Mouse (Mus musculus) liver, postnatal 0 days (tissue): Measurements from ENCODE around the gene Gm9887. TPM values are rescaled to one million over a fixed set of nuclear protein-coding genes. Genes with fewer than 3 reads are reported as not detected.

Source experiments
- ATAC-seq: fragments of 200-750 bp; cut with Nextera tagmentation; 2 replicates; pipeline ENCODE4 v1.8.0; 2017; ENCODE audit warnings: mild to moderate bottlenecking, moderate library complexity
- DNase-seq: peaks from one replicate; pipeline ENCODE4 v3.0.0-alpha.2; 2016
- H3K27ac ChIP-seq: fragments of 300-500 bp; sonication (generic); 2 replicates; pipeline ENCODE4 v1.5.1; 2014; ENCODE audit warnings: antibody characterized with exemption, moderate library complexity, mild to moderate bottlenecking, low read depth
- H3K27me3 ChIP-seq: fragments of 300-500 bp; sonication (generic); 2 replicates; pipeline ENCODE4 v1.6.1; 2014; ENCODE audit warnings: low read length, control low read depth, mixed read lengths; ENCODE audit not compliant: insufficient read depth
- H3K36me3 ChIP-seq: fragments of 300-500 bp; sonication (generic); replicated peaks from 2 replicates; pipeline ENCODE4 v1.6.1; 2014; ENCODE audit warnings: mild to moderate bottlenecking, control low read depth, low read length, moderate library complexity, mixed read lengths; ENCODE audit not compliant: insufficient read depth
- H3K4me1 ChIP-seq: fragments of 300-500 bp; sonication (generic); 2 replicates; pipeline ENCODE4 v1.6.1; 2014; ENCODE audit warnings: antibody characterized with exemption, mild to moderate bottlenecking, control low read depth; ENCODE audit not compliant: insufficient read depth
- H3K4me2 ChIP-seq: fragments of 300-500 bp; sonication (generic); 2 replicates; pipeline ENCODE4 v1.6.1; 2014; ENCODE audit warnings: low read depth, mild to moderate bottlenecking, low read length, moderate library complexity, mixed read lengths
- H3K4me3 ChIP-seq: fragments of 300-500 bp; sonication (generic); 2 replicates; pipeline ENCODE4 v1.5.1; 2014; ENCODE audit warnings: low read depth, low read length
- H3K9ac ChIP-seq: fragments of 300-500 bp; sonication (generic); replicated peaks from 2 replicates; pipeline ENCODE4 v1.6.1; 2014; ENCODE audit warnings: mild to moderate bottlenecking, moderate library complexity
- H3K9me3 ChIP-seq: fragments of 300-500 bp; sonication (generic); 2 replicates; pipeline ENCODE4 v1.6.1; 2016; ENCODE audit warnings: mild to moderate bottlenecking, control low read depth, low read length, mixed read lengths
- CTCF ChIP-seq: sonication (generic); IDR thresholded peaks from 2 replicates; pipeline ENCODE4 v1.5.1; 2016; ENCODE audit warnings: antibody characterized with exemption, low read depth
- EP300 ChIP-seq: IDR thresholded peaks from 2 replicates; pipeline ENCODE4 v1.6.1; 2016; ENCODE audit warnings: antibody characterized with exemption, low read depth, mild to moderate bottlenecking
- WGBS: fragments of 180-500 bp; shearing (Covaris S2); extraction: QIAGEN DNeasy Blood & Tissue Kit; methylation state at CpG from one replicate; pipeline ENCODE4 v1.1.7; 2014; ENCODE audit not compliant: insufficient replicate concordance; 5-methylcytosine and 5-hydroxymethylcytosine counted together
- polyA plus RNA-seq: library from polyadenylated mRNA; unstranded; fragments of >200 nt; fragmentation: Nextera tagmentation; extraction: Ambion mirVana; gene quantifications from 2 replicates; pipeline ENCODE4 v1.2.1, GENCODE M21; 2015

Gene Gm9887
- polyA plus RNA-seq, 1 experiment from 2014 or later, result 1.00 TPM

GRCm38 (mm10) chr12:69416793-69417192, 44.5 kb upstream of the Gm9887 start:
- Histone ChIP-seq H3K9me3 (no peaks in the 10 kb centered on the region), H3K4me3 (no peak overlapping the region), H3K9ac (no peak overlapping the region), H3K27me3 (no peaks in the 10 kb centered on the region), H3K27ac (no peak overlapping the region), H3K36me3 (no peaks in the 10 kb centered on the region), H3K4me1 (peaks cover 9% of the 10 kb centered on the region), H3K4me2 (no peak overlapping the region)
- 44% methylated on average over 7 of the region's 7 CpGs for whole genome bisulfite sequencing
- TF ChIP-seq CTCF (no peak), EP300 (no peak)
- no peak for DNase-seq
- ATAC-seq, result no peak

DNA sequence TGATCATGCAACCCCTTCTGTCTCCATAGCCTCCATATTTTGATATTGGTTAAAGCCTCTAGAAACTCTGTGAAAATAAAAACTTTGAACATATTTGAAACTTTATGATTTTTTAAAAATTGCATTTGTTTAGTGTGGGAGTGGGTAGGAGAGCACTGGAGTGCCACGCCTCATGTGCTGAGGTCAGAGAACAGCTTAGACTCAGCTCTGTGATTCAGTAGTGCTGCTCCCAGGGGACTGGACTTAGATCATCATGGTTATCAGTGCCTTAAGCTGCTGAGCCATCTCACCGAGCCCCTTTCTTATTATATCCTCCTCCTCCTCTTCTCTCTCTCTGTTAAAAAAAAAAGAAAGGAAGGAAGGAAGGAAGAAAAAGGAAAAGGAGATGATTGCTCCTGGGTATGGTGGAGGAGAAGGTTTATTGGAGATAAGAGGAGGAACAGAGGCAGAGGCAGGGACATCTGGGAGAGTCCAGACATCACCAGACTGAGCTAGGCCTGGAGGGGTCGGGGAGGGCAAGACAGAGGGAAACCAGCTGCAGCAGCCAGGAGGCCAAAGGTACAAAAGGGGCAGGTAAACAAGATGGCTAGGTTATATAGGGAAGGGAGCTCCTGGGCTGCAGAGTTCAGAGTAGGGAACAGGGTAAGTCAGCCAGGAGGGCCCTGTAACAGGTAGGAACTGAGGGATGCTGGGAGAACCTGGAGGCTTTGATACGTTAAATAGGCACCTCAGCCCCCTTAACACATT, 42.7 kb upstream of the Gm9887 start:
- H3K9me3 ChIP-seq, result no peaks in the 10 kb centered on the region
- no peak for DNase-seq
- no peak overlapping the region for H3K4me3 ChIP-seq
- 63% methylated on average over 4 of the region's 4 CpGs for WGBS
- H3K36me3 ChIP-seq, result no peaks in the 10 kb centered on the region
- TF ChIP-seq CTCF, result no peak
- no peak for TF ChIP-seq EP300
- no peak for ATAC-seq
- H3K4me2 ChIP-seq, result no peak overlapping the region
- H3K27ac ChIP-seq, result no peak overlapping the region
- no peaks in the 10 kb centered on the region for H3K27me3 ChIP-seq
- no peak overlapping the region for H3K9ac ChIP-seq
- peaks cover 9% of the 10 kb centered on the region for H3K4me1 ChIP-seq

- 34% methylated on average over 3 of the region's 3 CpGs for WGBS
- Histone ChIP-seq H3K27me3 (no peaks in the 10 kb centered on the region), H3K9ac (no peak overlapping the region), H3K4me3 (no peak overlapping the region), H3K9me3 (no peaks in the 10 kb centered on the region), H3K4me2 (no peak overlapping the region), H3K27ac (no peak overlapping the region), H3K36me3 (no peaks in the 10 kb centered on the region), H3K4me1 (peaks cover 6% of the 10 kb centered on the region)
- no peak for DNase-seq
- no peak for TF ChIP-seq EP300
- no peak for TF ChIP-seq CTCF
- ATAC-seq, result no peak
Observed at GRCm38 (mm10) chr12:69413303-69413702, 41.0 kb upstream of the Gm9887 start.

GRCm38 (mm10) chr12:69411936-69412335, 39.7 kb upstream of the Gm9887 start:
- Histone ChIP-seq H3K4me2 (no peak overlapping the region), H3K27ac (no peak overlapping the region), H3K27me3 (no peaks in the 10 kb centered on the region), H3K9ac (no peak overlapping the region), H3K4me1 (peaks cover 4% of the 10 kb centered on the region), H3K36me3 (no peaks in the 10 kb centered on the region), H3K4me3 (no peak overlapping the region), H3K9me3 (no peaks in the 10 kb centered on the region)
- DNase-seq, result no peak
- no peak for ATAC-seq
- TF ChIP-seq EP300 (no peak), CTCF (no peak)
- WGBS, result 37% methylated on average over 4 of the region's 4 CpGs

GRCm38 (mm10) chr12:69410767-69411166, 38.5 kb upstream of the Gm9887 start:
- WGBS, result 76% methylated on average over 5 of the region's 5 CpGs
- Histone ChIP-seq H3K27me3 (no peaks in the 10 kb centered on the region), H3K4me1 (peaks cover 4% of the 10 kb centered on the region), H3K9ac (no peak overlapping the region), H3K4me3 (no peak overlapping the region), H3K4me2 (no peak overlapping the region), H3K9me3 (no peaks in the 10 kb centered on the region), H3K36me3 (no peaks in the 10 kb centered on the region), H3K27ac (no peak overlapping the region)
- DNase-seq, result no peak
- ATAC-seq, result no peak
- TF ChIP-seq EP300 (no peak), CTCF (no peak)

- TF ChIP-seq CTCF, result no peak
- no peak for TF ChIP-seq EP300
- no peaks in the 10 kb centered on the region for H3K36me3 ChIP-seq
- 76% methylated on average over 13 of the region's 13 CpGs for WGBS
Observed at GRCm38 (mm10) chr12:69402594-69403167, 30.4 kb upstream of the Gm9887 start.

More at GRCm38 (mm10) chr12:69402594-69403167, 30.4 kb upstream of the Gm9887 start:
- H3K4me2 ChIP-seq, result no peak overlapping the region
- no peaks in the 10 kb centered on the region for H3K27me3 ChIP-seq
- H3K27ac ChIP-seq, result no peak overlapping the region
- no peak overlapping the region for H3K4me3 ChIP-seq
- peaks cover 4% of the 10 kb centered on the region; the same call in 1 of the 2 replicates for H3K4me1 ChIP-seq
- DNase-seq, result no peak
- no peaks in the 10 kb centered on the region for H3K9me3 ChIP-seq
- H3K9ac ChIP-seq, result no peak overlapping the region
- no peak for ATAC-seq
